26 mouse cellular contexts compared by ENCODE assay signal in the genomic region with DNA sequence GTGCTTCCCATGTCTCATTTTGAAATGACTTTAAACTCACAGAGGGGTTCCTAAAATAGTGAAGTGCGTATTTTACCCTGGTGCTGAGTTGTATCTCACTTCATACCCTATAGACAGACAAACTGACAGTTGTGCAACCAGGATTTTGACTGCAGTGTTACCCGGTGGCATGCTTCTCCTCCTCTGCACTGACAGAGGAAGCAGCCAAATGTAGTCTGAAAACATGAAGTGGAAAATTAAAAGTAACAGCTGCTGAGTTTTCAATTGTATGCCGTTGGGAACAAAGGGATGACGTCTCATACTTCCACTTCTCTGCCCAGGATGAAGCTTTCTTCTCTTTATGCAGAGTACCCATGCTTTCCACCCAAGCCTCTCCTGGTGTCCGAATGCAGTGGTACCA.
A peak's percentile ranks its signal among the peaks of the same experiment; 100 is the strongest.
DNase-seq lines count a peak whose midpoint lies in the region; ATAC-seq lines count a peak whose summit lies in the region.
"Had no signal": no experiment of that assay in that cellular context is flagged by ENCODE, and none has a peak within 500 bp of the region (broad histone marks: within the 10 kb centered on the region; RNA-seq: fewer than 3 reads in every experiment).

No protein-coding gene starts in this region.

- ATAC-seq in embryonic facial prominence, embryonic 12.5 days (ENCODE audit: insufficient number of reproducible peaks, insufficient read depth, low FRiP score, low TSS enrichment), result no peak
- ATAC-seq in limb, embryonic 15.5 days (ENCODE audit: insufficient number of reproducible peaks, low FRiP score, low TSS enrichment, low read depth), result no peak
- ATAC-seq in common myeloid progenitor, adult 5-6 weeks (replicated peaks; ENCODE audit: low read depth, poor library complexity, severe bottlenecking), result 0 out of 2 replicates have a peak, but pooled peaks have one; percentile 8
- peak; percentile 76 for ATAC-seq in megakaryocyte, adult 5-6 weeks (ENCODE audit: poor library complexity, severe bottlenecking)
- ATAC-seq: forebrain, embryonic 15.5 days; midbrain, embryonic 15.5 days had no signal

- no peaks in the 10 kb centered on the region for H3K27me3 ChIP-seq in embryonic facial prominence, embryonic 12.5 days
- H3K27me3 ChIP-seq in embryonic facial prominence, embryonic 10.5 days (replicated peaks; ENCODE audit: low read depth, poor library complexity, severe bottlenecking), result no peaks in the 10 kb centered on the region
- H3K27me3 ChIP-seq in limb, embryonic 15.5 days, result no peaks in the 10 kb centered on the region
- H3K27me3 ChIP-seq in limb, embryonic 10.5 days (ENCODE audit: low read depth, poor library complexity, severe bottlenecking), result no peaks in the 10 kb centered on the region
- H3K27me3 ChIP-seq: embryonic facial prominence, embryonic 15.5 days; forebrain, embryonic 15.5 days; heart, embryonic 12.5 days; midbrain, embryonic 15.5 days; neural tube, embryonic 15.5 days had no signal

- H3K9me3 ChIP-seq in embryonic facial prominence, embryonic 12.5 days, result peaks cover 4% of the 10 kb centered on the region; the same call in 1 of the 2 replicates
- peaks cover 8% of the 10 kb centered on the region for H3K9me3 ChIP-seq in embryonic facial prominence, embryonic 10.5 days
- H3K9me3 ChIP-seq in limb, embryonic 15.5 days, result no peaks in the 10 kb centered on the region
- no peaks in the 10 kb centered on the region; the same call in 1 of the 2 replicates for H3K9me3 ChIP-seq in limb, embryonic 10.5 days (replicated peaks)
- H3K9me3 ChIP-seq: embryonic facial prominence, embryonic 15.5 days; forebrain, embryonic 15.5 days; midbrain, embryonic 15.5 days had no signal

- 82% methylated on average over 5 of the region's 5 CpGs for WGBS in embryonic facial prominence, embryonic 12.5 days
- WGBS in embryonic facial prominence, embryonic 10.5 days, result 85% methylated on average over 5 of the region's 5 CpGs
- 72% methylated on average over 5 of the region's 5 CpGs for WGBS in limb, embryonic 15.5 days
- 84% methylated on average over 5 of the region's 5 CpGs for WGBS in limb, embryonic 10.5 days

- H3K36me3 ChIP-seq in embryonic facial prominence, embryonic 12.5 days, result no peaks in the 10 kb centered on the region
- H3K36me3 ChIP-seq in embryonic facial prominence, embryonic 10.5 days (replicated peaks), result no peaks in the 10 kb centered on the region
- no peaks in the 10 kb centered on the region for H3K36me3 ChIP-seq in limb, embryonic 15.5 days
- H3K36me3 ChIP-seq in limb, embryonic 10.5 days, result no peaks in the 10 kb centered on the region
- H3K36me3 ChIP-seq: embryonic facial prominence, embryonic 15.5 days; forebrain, embryonic 15.5 days; heart, embryonic 12.5 days; midbrain, embryonic 10.5 days; midbrain, embryonic 15.5 days; neural tube, embryonic 15.5 days had no signal

- peaks cover 17% of the 10 kb centered on the region for H3K4me1 ChIP-seq in embryonic facial prominence, embryonic 12.5 days
- peaks cover 17% of the 10 kb centered on the region for H3K4me1 ChIP-seq in embryonic facial prominence, embryonic 10.5 days
- H3K4me1 ChIP-seq in limb, embryonic 15.5 days, result peaks cover 24% of the 10 kb centered on the region
- peaks cover 17% of the 10 kb centered on the region for H3K4me1 ChIP-seq in limb, embryonic 10.5 days
- H3K4me1 ChIP-seq: heart, embryonic 12.5 days had no signal

- H3K9ac ChIP-seq in embryonic facial prominence, embryonic 12.5 days, result no peak overlapping the region
- H3K9ac ChIP-seq in limb, embryonic 15.5 days, result no peak overlapping the region
- H3K9ac ChIP-seq: embryonic facial prominence, embryonic 15.5 days; forebrain, embryonic 15.5 days; heart, embryonic 12.5 days; hindbrain, embryonic 14.5 days; midbrain, embryonic 15.5 days; neural tube, embryonic 15.5 days had no signal

- H3K27ac ChIP-seq in embryonic facial prominence, embryonic 12.5 days, result 0 out of 2 replicates have a peak overlapping the region, but pooled peaks have one; percentile 65
- H3K27ac ChIP-seq in embryonic facial prominence, embryonic 10.5 days (replicated peaks), result no peak overlapping the region
- peak overlapping the region; percentile 3; the same call in 1 of the 2 replicates for H3K27ac ChIP-seq in limb, embryonic 15.5 days
- no peak overlapping the region for H3K27ac ChIP-seq in limb, embryonic 10.5 days
- H3K27ac ChIP-seq: embryonic facial prominence, embryonic 15.5 days; forebrain, embryonic 15.5 days; heart, adult 2 months; hindbrain, embryonic 14.5 days; macrophage; midbrain, embryonic 10.5 days; midbrain, embryonic 15.5 days; neural tube, embryonic 15.5 days had no signal

- no peak for DNase-seq in embryonic facial prominence, embryonic 10.5 days (ENCODE audit: low spot score)
- no peak for DNase-seq in limb, embryonic 10.5 days (ENCODE audit: low spot score)
- DNase-seq in spleen, postnatal 14 days (ENCODE audit: low spot score in 2 of 2), result no peak
- DNase-seq: adrenal gland, postnatal 10 days; cerebellum, adult 8-10 months; cerebellum, postnatal 25 days; gastrocnemius, postnatal 25 days; heart, adult 2 months; kidney, adult 8-10 months; kidney, postnatal 10 days; layer of hippocampus, postnatal 36 days; retina, postnatal 1 day; right cerebral cortex, postnatal 14 days; thymus, postnatal 14 days had no signal

- H3K4me3 ChIP-seq in embryonic facial prominence, embryonic 12.5 days, result no peak overlapping the region
- H3K4me3 ChIP-seq in embryonic facial prominence, embryonic 10.5 days, result no peak overlapping the region
- no peak overlapping the region for H3K4me3 ChIP-seq in limb, embryonic 15.5 days
- no peak overlapping the region for H3K4me3 ChIP-seq in limb, embryonic 10.5 days
- H3K4me3 ChIP-seq: embryonic facial prominence, embryonic 15.5 days; forebrain, embryonic 15.5 days; heart, adult 2 months; heart, embryonic 12.5 days; midbrain, embryonic 10.5 days; midbrain, embryonic 15.5 days; neural tube, embryonic 15.5 days had no signal

- H3K4me2 ChIP-seq in embryonic facial prominence, embryonic 12.5 days (replicated peaks), result no peak overlapping the region
- no peak overlapping the region for H3K4me2 ChIP-seq in limb, embryonic 15.5 days
- H3K4me2 ChIP-seq: embryonic facial prominence, embryonic 15.5 days; forebrain, embryonic 15.5 days; heart, embryonic 12.5 days; hindbrain, embryonic 14.5 days; midbrain, embryonic 15.5 days; neural tube, embryonic 15.5 days had no signal

Comparison
In these comparisons a context has a peak if more than half of its experiments do, and no peak if none do; other contexts are left out.
1. H3K27ac ChIP-seq: peak in embryonic facial prominence, embryonic 12.5 days (single experiment) and limb, embryonic 15.5 days (single experiment); none in embryonic facial prominence, embryonic 10.5 days (single experiment) and limb, embryonic 10.5 days (single experiment).
2. ATAC-seq: peak in common myeloid progenitor, adult 5-6 weeks (single experiment) and megakaryocyte, adult 5-6 weeks (single experiment); none in embryonic facial prominence, embryonic 12.5 days (single experiment) and limb, embryonic 15.5 days (single experiment).